Mouse (Mus musculus): ENCODE data around the gene Sprr1a. TPM values are rescaled to one million over a fixed set of nuclear protein-coding genes. Genes with fewer than 3 reads are reported as not detected.
A peak's percentile ranks its signal among the peaks of the same experiment; 100 is the strongest.
"Not testable (repeated sequence)": the region's sequence is repeated elsewhere in the genome, so short reads cannot be mapped to it uniquely, and the experiment has no call there.

The Sprr1a gene
- polyA plus RNA-seq (2015; fragmentation: Nextera tagmentation; extraction: Ambion mirVana), result 15.2 and 17.5 TPM in 2 replicates

DNA sequence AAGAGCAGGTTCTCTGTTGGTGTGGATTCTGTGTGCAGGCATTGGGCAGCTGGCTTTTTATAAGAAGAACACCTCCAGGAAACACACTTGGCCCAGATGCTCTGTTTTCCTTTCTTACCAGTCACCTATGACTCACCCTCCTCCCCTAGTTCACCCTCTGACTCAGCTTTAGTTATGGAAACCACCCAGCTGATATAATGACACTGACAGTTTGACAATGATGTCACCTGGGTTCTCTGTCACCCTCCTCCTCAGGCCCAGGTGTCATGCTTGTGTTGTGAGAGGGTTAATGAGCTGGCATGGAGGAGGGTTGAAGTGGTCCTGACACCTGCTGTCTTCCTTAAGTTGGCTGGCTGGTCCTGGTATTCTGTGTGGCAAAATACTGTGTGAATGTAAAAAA, at the start of gene Sprr1a:
Gene Sprr1a (minus strand): TSS at position 33 of the 400 bp plus-strand sequence.
- Histone ChIP-seq H3K9me3 (replicated peaks) (no peaks in the 10 kb centered on the region), H3K4me2 (no peak within 1 kb of the TSS), H3K4me1 (no peaks in the 10 kb centered on the region), H3K4me3 (replicated peaks) (no peak within 1 kb of the TSS), H3K27me3 (no peaks in the 10 kb centered on the region), H3K9ac (no peak within 1 kb of the TSS), H3K27ac (peak within 1 kb of the TSS; percentile 45; the same call in 1 of the 2 replicates), H3K36me3 (no peaks in the 10 kb centered on the region)
- ATAC-seq (replicated peaks; ENCODE audit: low FRiP score), result no peak

DNA sequence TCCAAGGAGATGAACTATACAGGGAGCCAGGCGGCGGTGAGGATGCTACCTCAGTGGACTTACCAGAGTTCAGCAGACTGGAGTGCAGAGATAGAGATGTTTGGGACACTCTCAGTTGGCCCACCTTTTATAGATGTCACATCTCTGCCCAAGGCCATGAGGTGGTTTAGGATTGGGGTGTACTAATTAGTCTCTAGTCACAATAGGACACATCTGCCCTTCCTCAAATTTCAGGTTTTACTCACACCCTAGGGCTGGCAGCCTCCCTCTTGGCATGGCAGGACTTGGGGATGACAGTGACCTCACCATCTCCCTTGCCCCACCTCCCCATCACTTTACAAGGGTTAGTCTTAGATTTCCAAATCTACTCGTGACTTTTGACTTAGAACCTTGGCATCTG, 48.7 kb upstream of the Sprr1a start, which contains the start of gene 2310046K23Rik:
Gene 2310046K23Rik (minus strand): TSS at position 101 of the 400 bp plus-strand sequence.
- 79% methylated on average over 3 of the region's 3 CpGs for WGBS
- Histone ChIP-seq H3K36me3 (no peaks in the 10 kb centered on the region), H3K9me3 (replicated peaks) (no peaks in the 10 kb centered on the region), H3K27ac (no peak within 1 kb of the TSS), H3K4me2 (no peak within 1 kb of the TSS), H3K4me1 (no peaks in the 10 kb centered on the region), H3K27me3 (no peaks in the 10 kb centered on the region), H3K4me3 (replicated peaks) (no peak within 1 kb of the TSS), H3K9ac (no peak within 1 kb of the TSS)
- no peak for ATAC-seq (replicated peaks; ENCODE audit: low FRiP score)

DNA sequence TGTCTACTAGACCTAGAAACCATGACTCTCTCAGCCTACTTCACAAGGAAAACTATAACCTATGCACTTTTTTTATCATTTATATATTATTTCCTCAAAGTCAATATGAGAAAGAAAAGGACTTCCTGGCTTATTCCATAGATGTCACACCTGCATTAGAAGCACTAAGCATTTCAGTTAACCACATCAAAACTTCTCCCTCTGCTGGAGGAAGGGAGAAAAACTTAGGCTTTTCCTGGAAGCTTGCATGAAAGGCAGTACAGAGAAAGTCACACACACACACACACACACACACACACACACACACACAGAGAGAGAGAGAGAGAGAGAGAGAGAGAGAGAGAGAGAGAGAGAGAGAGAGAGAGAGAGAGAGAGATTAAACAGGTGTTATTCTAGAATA, 26.6 kb upstream of the Sprr1a start:
- Histone ChIP-seq H3K9ac (no peak overlapping the region), H3K27ac (no peak overlapping the region), H3K36me3 (no peaks in the 10 kb centered on the region), H3K4me1 (no peaks in the 10 kb centered on the region), H3K4me3 (replicated peaks) (no peak overlapping the region), H3K27me3 (no peaks in the 10 kb centered on the region), H3K4me2 (no peak overlapping the region), H3K9me3 (replicated peaks) (no peaks in the 10 kb centered on the region)
- no peak for ATAC-seq (replicated peaks; ENCODE audit: low FRiP score)

DNA sequence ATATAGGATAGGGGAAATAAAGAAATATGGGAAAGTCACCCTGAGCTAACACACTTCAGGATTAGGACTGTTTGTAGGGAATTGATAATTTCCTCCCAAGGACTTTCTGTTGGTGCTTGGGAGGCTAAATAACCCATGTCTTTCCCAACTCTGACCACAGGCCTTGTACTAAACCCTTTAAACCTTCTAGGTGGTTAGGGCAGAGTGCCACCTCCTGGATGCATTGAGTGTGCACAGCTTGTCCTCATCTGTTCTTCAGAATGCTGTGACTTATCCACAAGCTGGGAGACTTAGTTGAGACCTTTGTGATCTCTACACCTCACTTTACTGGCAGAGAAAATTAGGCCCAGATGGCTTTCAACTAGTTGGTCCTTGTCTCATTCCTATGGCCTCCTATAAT, 25.1 kb upstream of the Sprr1a start:
- Histone ChIP-seq H3K36me3 (no peaks in the 10 kb centered on the region), H3K9ac (no peak overlapping the region), H3K4me3 (replicated peaks) (no peak overlapping the region), H3K27me3 (no peaks in the 10 kb centered on the region), H3K9me3 (replicated peaks) (no peaks in the 10 kb centered on the region), H3K4me1 (no peaks in the 10 kb centered on the region), H3K4me2 (no peak overlapping the region), H3K27ac (no peak overlapping the region)
- ATAC-seq (replicated peaks; ENCODE audit: low FRiP score), result no peak; the same call in 1 of the 2 replicates

DNA sequence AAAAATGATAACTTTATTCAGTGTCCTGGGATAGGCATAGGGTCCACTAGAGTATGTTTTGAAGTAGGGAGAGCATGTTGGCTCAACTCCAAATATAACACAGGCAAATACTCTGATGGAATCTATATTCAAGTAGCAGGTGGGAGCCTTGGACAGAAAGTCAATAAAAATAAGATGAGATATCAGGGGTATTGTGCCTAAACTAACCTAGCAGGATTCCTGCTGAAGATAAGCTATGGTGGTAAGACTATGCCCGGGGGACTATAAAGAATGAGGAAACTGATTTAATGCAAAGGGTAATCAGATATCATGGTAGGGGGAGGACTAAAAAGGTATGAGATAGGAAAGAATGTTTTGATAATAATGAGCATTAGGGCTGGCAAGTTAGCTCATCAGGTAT, 22.5 kb upstream of the Sprr1a start:
- Histone ChIP-seq H3K27me3 (no peaks in the 10 kb centered on the region), H3K27ac (no peak overlapping the region), H3K9ac (no peak overlapping the region), H3K36me3 (no peaks in the 10 kb centered on the region), H3K4me2 (no peak overlapping the region), H3K4me1 (no peaks in the 10 kb centered on the region), H3K4me3 (replicated peaks) (no peak overlapping the region), H3K9me3 (replicated peaks) (no peaks in the 10 kb centered on the region)
- no peak for ATAC-seq (replicated peaks; ENCODE audit: low FRiP score)
- 76% methylated on average over 1 of the region's 1 CpGs for WGBS

DNA sequence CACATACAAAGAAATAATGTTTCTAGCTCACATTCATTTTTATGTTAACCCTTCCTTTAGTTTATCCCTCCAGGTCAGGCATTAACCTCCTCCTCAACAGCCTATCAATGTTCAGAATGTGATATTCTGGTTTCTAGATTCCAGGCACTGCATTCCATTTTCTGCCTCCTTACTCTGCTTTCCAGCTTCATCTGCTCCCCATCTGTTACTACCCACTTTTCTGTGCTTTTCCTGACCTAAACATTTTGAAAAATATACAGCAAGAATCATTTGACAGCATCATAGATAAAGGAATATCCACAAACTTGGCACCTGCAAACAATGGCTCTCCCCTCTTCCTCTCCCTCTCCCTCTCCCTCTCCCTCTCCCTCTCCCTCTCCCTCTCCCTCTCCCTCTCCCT, 17.8 kb upstream of the Sprr1a start:
- ATAC-seq (replicated peaks; ENCODE audit: low FRiP score), result no peak
- no peaks in the 10 kb centered on the region for H3K4me1 ChIP-seq

DNA sequence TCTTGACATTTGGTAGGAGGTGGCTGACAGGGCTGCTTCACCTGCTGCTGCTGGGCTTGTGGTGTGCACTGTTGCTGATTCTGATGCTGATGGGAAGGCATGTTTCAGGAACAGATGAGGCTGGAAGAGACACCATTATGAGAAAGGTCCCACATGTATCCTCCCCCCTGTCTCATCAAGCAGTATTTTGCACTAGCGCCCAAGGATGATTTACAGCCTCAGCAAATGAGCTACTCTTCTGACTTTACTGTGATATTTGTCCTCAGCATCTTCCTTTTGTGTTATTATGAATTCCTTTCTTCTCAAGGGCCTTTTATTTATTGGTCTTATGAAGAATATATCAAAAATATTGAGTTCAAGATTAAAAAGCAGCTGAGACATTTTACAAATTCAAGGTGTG, 14.7 kb upstream of the Sprr1a start, which contains the start of gene Sprr4:
Gene Sprr4 (minus strand): TSS at position 101 of the 400 bp plus-strand sequence.
- ATAC-seq (replicated peaks; ENCODE audit: low FRiP score), result no peak
- no peaks in the 10 kb centered on the region for H3K9me3 ChIP-seq (replicated peaks)
- H3K27ac ChIP-seq, result no peak within 1 kb of the TSS
- no peak within 1 kb of the TSS for H3K9ac ChIP-seq
- H3K36me3 ChIP-seq, result no peaks in the 10 kb centered on the region
- no peaks in the 10 kb centered on the region for H3K27me3 ChIP-seq
- H3K4me1 ChIP-seq, result no peaks in the 10 kb centered on the region
- H3K4me2 ChIP-seq, result no peak within 1 kb of the TSS
- H3K4me3 ChIP-seq (replicated peaks), result no peak within 1 kb of the TSS
- WGBS, result 91% methylated on average over 1 of the region's 1 CpGs

More for the DNA sequence above, 17.8 kb upstream of the Sprr1a start:
- no peak overlapping the region for H3K9ac ChIP-seq
- no peaks in the 10 kb centered on the region for H3K36me3 ChIP-seq
- no peak overlapping the region for H3K4me3 ChIP-seq (replicated peaks)
- H3K4me2 ChIP-seq, result no peak overlapping the region
- no peak overlapping the region for H3K27ac ChIP-seq
- no peaks in the 10 kb centered on the region for H3K27me3 ChIP-seq
- no peaks in the 10 kb centered on the region for H3K9me3 ChIP-seq (replicated peaks)

DNA sequence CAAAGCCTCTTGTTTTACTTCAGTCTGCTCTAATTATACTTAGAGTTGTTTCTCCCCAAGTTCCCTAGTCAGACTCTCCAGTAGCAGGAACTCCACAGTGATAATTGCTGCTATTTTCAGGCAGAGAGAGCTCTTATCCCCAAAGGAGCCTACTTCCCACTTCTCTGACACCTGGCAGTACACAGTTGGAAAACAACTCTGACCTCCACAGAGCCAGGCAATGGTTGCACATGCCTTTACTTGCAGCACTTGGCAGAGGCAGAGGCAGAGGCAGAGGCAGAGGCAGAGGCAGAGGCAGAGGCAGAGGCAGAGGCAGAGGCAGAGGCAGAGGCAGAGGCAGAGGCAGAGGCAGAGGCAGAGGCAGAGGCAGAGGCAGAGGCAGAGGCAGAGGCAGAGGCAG, 4.6 kb upstream of the Sprr1a start:
- not testable (repeated sequence) for H3K27me3 ChIP-seq; H3K36me3 ChIP-seq; ATAC-seq (replicated peaks; ENCODE audit: low FRiP score); H3K4me1 ChIP-seq; H3K9ac ChIP-seq; H3K4me2 ChIP-seq; H3K27ac ChIP-seq; H3K4me3 ChIP-seq (replicated peaks); H3K9me3 ChIP-seq (replicated peaks)

DNA sequence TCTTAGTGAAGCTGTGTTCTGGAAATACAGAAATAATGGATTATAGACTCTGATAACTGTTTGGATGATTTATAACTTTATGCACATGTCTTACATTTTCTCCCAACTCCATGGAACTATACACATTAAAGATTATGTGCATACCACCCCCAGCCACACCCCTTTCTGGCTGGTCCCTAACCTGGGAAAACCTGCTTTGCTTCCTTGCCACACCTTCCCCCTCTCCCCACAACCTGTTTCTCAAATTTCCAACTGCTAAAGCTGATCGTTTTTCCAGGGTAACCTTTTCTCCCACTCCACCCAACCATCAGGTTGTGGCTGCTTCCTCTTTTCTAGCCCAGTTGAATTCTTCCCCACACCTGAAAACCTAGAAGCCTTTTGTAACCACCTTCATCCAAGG, 612 bp upstream of the Sprr1a start:
- H3K36me3 ChIP-seq, result no peaks in the 10 kb centered on the region
- H3K27ac ChIP-seq, result peak overlapping the region; percentile 45; the same call in 1 of the 2 replicates
- H3K4me3 ChIP-seq (replicated peaks), result no peak overlapping the region
- 0 out of 2 replicates have a peak, but pooled peaks have one; percentile 46 for ATAC-seq (replicated peaks; ENCODE audit: low FRiP score)
- H3K9me3 ChIP-seq (replicated peaks), result no peaks in the 10 kb centered on the region
- no peak overlapping the region for H3K4me2 ChIP-seq
- no peak overlapping the region for H3K9ac ChIP-seq
- H3K4me1 ChIP-seq, result no peaks in the 10 kb centered on the region
- WGBS, result 26% methylated on average over 1 of the region's 1 CpGs
- no peaks in the 10 kb centered on the region for H3K27me3 ChIP-seq

DNA sequence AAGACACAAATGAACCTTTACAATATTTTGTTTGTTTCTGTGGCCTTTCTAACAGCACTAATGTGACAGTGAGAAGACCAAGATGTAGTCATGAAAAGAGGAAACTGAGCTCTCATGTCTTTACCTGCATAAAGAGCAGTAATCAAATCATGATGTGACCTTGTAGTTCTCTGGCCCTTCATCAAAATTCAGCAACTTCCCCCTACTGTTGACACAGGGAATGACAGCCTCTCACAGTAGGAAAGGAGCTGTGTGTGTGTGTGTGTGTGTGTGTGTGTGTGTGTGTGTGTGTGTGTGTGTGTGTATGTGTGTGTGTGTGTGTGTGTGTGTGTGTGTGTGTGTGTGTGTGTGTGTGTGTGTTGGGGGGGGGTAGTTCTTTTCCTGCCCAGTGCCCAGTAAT, 4.4 kb downstream of the Sprr1a start:
- not testable (repeated sequence) for ATAC-seq (replicated peaks; ENCODE audit: low FRiP score); H3K4me1 ChIP-seq; H3K27me3 ChIP-seq; H3K4me2 ChIP-seq; H3K4me3 ChIP-seq (replicated peaks); H3K36me3 ChIP-seq; H3K27ac ChIP-seq; H3K9me3 ChIP-seq (replicated peaks); H3K9ac ChIP-seq

DNA sequence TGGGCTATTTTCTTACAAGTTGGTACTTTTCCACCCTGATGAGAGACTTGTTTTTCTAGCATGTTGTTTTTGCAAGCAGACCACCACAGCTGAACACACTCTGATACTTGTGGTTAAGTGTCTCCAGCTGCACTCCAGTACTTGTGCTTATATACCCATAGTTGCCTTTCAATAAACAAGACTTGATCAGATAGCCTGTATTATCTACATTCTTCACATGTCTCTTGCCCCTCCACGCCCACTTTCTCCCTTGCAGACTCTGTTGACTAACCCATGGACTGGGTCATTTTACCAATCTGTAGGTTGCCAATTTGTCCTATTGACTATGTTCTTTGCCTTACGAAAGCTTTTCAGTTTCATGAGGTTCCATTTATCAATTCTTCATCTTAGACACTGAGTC, 15.6 kb downstream of the Sprr1a start:
- no peak overlapping the region for H3K9ac ChIP-seq
- ATAC-seq (replicated peaks; ENCODE audit: low FRiP score), result no peak
- H3K9me3 ChIP-seq (replicated peaks), result no peaks in the 10 kb centered on the region
- no peaks in the 10 kb centered on the region for H3K4me1 ChIP-seq
- no peak overlapping the region for H3K4me2 ChIP-seq
- H3K4me3 ChIP-seq (replicated peaks), result no peak overlapping the region
- WGBS, result 84% methylated on average over 2 of the region's 2 CpGs
- H3K27me3 ChIP-seq, result no peaks in the 10 kb centered on the region
- H3K36me3 ChIP-seq, result no peaks in the 10 kb centered on the region
- no peak overlapping the region for H3K27ac ChIP-seq

DNA sequence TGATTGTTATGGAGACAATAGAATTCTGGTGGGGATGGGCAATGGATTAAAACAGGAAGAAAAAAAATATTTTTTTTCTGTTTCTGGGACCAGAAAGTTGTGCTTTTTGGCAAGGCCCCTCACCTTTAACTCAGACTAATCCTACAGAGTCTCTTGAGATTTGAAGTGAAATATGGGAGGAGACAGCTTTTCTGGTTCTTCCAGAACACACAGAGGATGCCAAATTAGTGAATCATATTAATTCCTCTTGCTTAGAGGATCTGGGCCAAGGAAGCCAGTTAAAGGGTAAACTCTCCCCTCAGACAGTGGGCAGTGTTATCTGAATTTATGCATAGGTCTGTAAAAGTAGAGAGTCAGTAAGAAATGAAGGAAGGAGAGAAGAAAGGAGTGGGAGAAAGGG, 18.3 kb downstream of the Sprr1a start:
- no peaks in the 10 kb centered on the region for H3K27me3 ChIP-seq
- ATAC-seq (replicated peaks; ENCODE audit: low FRiP score), result no peak
- no peak overlapping the region for H3K27ac ChIP-seq
- no peak overlapping the region for H3K4me2 ChIP-seq
- H3K9me3 ChIP-seq (replicated peaks), result no peaks in the 10 kb centered on the region
- no peak overlapping the region for H3K4me3 ChIP-seq (replicated peaks)
- no peaks in the 10 kb centered on the region for H3K36me3 ChIP-seq
- no peaks in the 10 kb centered on the region for H3K4me1 ChIP-seq
- H3K9ac ChIP-seq, result no peak overlapping the region

DNA sequence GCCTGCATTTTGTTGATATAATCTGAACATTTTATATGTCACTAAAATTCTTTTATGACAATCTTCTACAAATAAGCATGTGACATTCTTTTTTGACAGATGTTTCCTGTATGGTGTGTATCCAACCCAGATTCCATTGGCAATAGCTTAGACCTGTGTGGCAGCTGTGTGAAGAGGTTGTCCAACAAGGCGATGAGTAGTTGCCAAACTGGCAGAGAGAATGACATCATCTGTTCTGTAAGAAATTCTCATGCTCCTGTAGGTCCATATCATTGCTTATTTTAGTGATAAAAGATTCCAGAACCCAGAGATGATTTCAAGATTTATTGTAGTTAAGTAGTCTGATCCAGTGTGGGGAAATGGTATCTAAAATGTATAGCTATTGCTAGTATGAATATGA, 19.1 kb downstream of the Sprr1a start:
- H3K9ac ChIP-seq, result no peak overlapping the region
- H3K4me2 ChIP-seq, result no peak overlapping the region
- no peaks in the 10 kb centered on the region for H3K27me3 ChIP-seq
- no peaks in the 10 kb centered on the region for H3K4me1 ChIP-seq
- H3K4me3 ChIP-seq (replicated peaks), result no peak overlapping the region
- H3K9me3 ChIP-seq (replicated peaks), result no peaks in the 10 kb centered on the region
- 78% methylated on average over 1 of the region's 1 CpGs for WGBS
- H3K36me3 ChIP-seq, result no peaks in the 10 kb centered on the region
- ATAC-seq (replicated peaks; ENCODE audit: low FRiP score), result no peak
- H3K27ac ChIP-seq, result no peak overlapping the region

Data from kidney, embryonic 15.5 days (tissue).